8 mouse cellular contexts compared by ENCODE assay signal in genomic region chr3:49093818-49094680, GRCm38 (mm10).
DNase-seq lines count a peak whose midpoint lies in the region; ATAC-seq and TF ChIP-seq lines count a peak whose summit lies in the region.

No protein-coding gene starts in this region.

- no peak overlapping the region for H3K4me3 ChIP-seq in hindbrain, postnatal 0 days (ENCODE audit: low read length)
- no peak overlapping the region for H3K4me3 ChIP-seq in midbrain, embryonic 13.5 days (replicated peaks)

- H3K4me1 ChIP-seq in hindbrain, postnatal 0 days (ENCODE audit: insufficient read depth, low read length): no peaks in the 10 kb centered on the region
- peaks cover 4% of the 10 kb centered on the region; the same call in 1 of the 2 replicates for H3K4me1 ChIP-seq in midbrain, embryonic 13.5 days (replicated peaks)

- no peak overlapping the region for H3K9ac ChIP-seq in hindbrain, postnatal 0 days (replicated peaks; ENCODE audit: low read length)
- H3K9ac ChIP-seq in midbrain, embryonic 13.5 days (replicated peaks): no peak overlapping the region

- H3K27me3 ChIP-seq in hindbrain, postnatal 0 days (ENCODE audit: insufficient read depth, low read length): no peaks in the 10 kb centered on the region
- H3K27me3 ChIP-seq in midbrain, embryonic 13.5 days: peaks cover 26% of the 10 kb centered on the region

- peak overlapping the region; percentile 19; the same call in 1 of the 2 replicates for H3K4me2 ChIP-seq in hindbrain, postnatal 0 days (ENCODE audit: low read depth, low read length)
- H3K4me2 ChIP-seq in midbrain, embryonic 13.5 days (replicated peaks): no peak overlapping the region

- H3K27ac ChIP-seq in hindbrain, postnatal 0 days: no peak overlapping the region
- H3K27ac ChIP-seq in midbrain, embryonic 13.5 days: no peak overlapping the region

- peak; percentile 80; the same call in 1 of the 2 replicates for ATAC-seq in hindbrain, postnatal 0 days
- peak; percentile 90 for ATAC-seq in midbrain, embryonic 13.5 days
- ATAC-seq in megakaryocyte, adult 5-6 weeks (ENCODE audit: poor library complexity, severe bottlenecking): no peak

- peak; percentile 85 for TF ChIP-seq CTCF in hindbrain, postnatal 0 days (IDR thresholded peaks at IDR 0.05; ENCODE audit: low read depth)

- no peaks in the 10 kb centered on the region for H3K9me3 ChIP-seq in hindbrain, postnatal 0 days (ENCODE audit: low read length)
- no peaks in the 10 kb centered on the region for H3K9me3 ChIP-seq in midbrain, embryonic 13.5 days

- DNase-seq in adipocyte (ENCODE audit: low spot score): peak; percentile 82
- DNase-seq in cerebellum, adult 9-10 months: peak; percentile 51
- DNase-seq in forelimb bud, embryonic 11.5 days (ENCODE audit: low read depth, low spot score): peak; percentile 76
- peak; percentile 89 for DNase-seq in hindbrain, postnatal 0 days (ENCODE audit: low spot score)
- DNase-seq in left cerebral cortex, adult 18-20 months (ENCODE audit: low spot score in 2 of 2): peak; percentile 68 to 69
- peak; percentile 52 for DNase-seq in testis, postnatal 10 days (ENCODE audit: low spot score)

- WGBS in hindbrain, postnatal 0 days: 19% methylated on average over 11 of the region's 11 CpGs
- WGBS in midbrain, embryonic 13.5 days: 23% methylated on average over 11 of the region's 11 CpGs

- H3K36me3 ChIP-seq in hindbrain, postnatal 0 days (ENCODE audit: insufficient read depth, low read length): no peaks in the 10 kb centered on the region
- no peaks in the 10 kb centered on the region for H3K36me3 ChIP-seq in midbrain, embryonic 13.5 days
